Comparison of ENCODE assay signal across 8 mouse cellular contexts in the genomic region with DNA sequence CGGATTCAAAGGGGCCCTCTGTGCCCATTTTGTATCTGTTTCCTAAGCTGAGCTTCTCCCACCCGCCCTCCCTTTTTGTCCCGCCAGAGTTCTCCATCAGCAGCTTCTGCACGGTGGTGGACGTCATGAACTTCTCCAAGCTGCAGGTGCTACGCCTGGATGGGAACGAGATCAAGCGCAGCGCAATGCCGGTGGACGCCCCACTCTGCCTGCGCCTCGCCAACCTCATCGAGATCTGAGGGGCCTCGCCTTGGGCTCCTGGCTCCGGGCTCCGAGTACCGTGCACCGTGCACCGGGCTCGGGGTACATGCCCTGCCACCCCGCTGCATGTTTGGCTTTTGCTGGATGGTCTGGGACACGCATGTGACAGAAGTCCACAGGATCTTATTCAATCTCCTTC. TPM values are rescaled to one million over a fixed set of nuclear protein-coding genes. Genes with fewer than 3 reads are reported as not detected.
DNase-seq lines count a peak whose midpoint lies in the region; ATAC-seq and TF ChIP-seq lines count a peak whose summit lies in the region.

No protein-coding gene starts in this region.

- H3K9ac ChIP-seq in kidney, embryonic 16.5 days (replicated peaks; ENCODE audit: low read length) = peak overlapping the region; percentile 63
- no peak overlapping the region for H3K9ac ChIP-seq in embryonic facial prominence, embryonic 15.5 days
- no peak overlapping the region for H3K9ac ChIP-seq in intestine, embryonic 15.5 days
- no peak overlapping the region for H3K9ac ChIP-seq in midbrain, postnatal 0 days (replicated peaks; ENCODE audit: low read length, poor library complexity, severe bottlenecking)
- H3K9ac ChIP-seq in lung, postnatal 0 days (replicated peaks; ENCODE audit: low read depth) = no peak overlapping the region

- H3K27ac ChIP-seq in kidney, embryonic 16.5 days (ENCODE audit: low read length) = no peak overlapping the region
- H3K27ac ChIP-seq in embryonic facial prominence, embryonic 15.5 days (replicated peaks) = no peak overlapping the region
- H3K27ac ChIP-seq in intestine, embryonic 15.5 days = no peak overlapping the region
- H3K27ac ChIP-seq in midbrain, postnatal 0 days (ENCODE audit: low read depth, low read length) = no peak overlapping the region
- no peak overlapping the region for H3K27ac ChIP-seq in lung, postnatal 0 days (ENCODE audit: low read length)

- peak overlapping the region; percentile 61 for H3K4me2 ChIP-seq in kidney, embryonic 16.5 days (replicated peaks; ENCODE audit: low read depth, low read length)
- peak overlapping the region; percentile 49 for H3K4me2 ChIP-seq in embryonic facial prominence, embryonic 15.5 days (replicated peaks)
- H3K4me2 ChIP-seq in intestine, embryonic 15.5 days (replicated peaks) = peak overlapping the region; percentile 54
- H3K4me2 ChIP-seq in midbrain, postnatal 0 days (ENCODE audit: low read depth, low read length, poor library complexity, severe bottlenecking) = peak overlapping the region; percentile 48
- no peak overlapping the region for H3K4me2 ChIP-seq in lung, postnatal 0 days (replicated peaks; ENCODE audit: low read depth, low read length)

- TF ChIP-seq CTCF in midbrain, postnatal 0 days (IDR thresholded peaks at IDR 0.05) = no peak
- TF ChIP-seq CTCF in lung, postnatal 0 days (IDR thresholded peaks at IDR 0.05) = no peak

- no peaks in the 10 kb centered on the region for H3K36me3 ChIP-seq in kidney, embryonic 16.5 days (ENCODE audit: insufficient read depth, low read length)
- H3K36me3 ChIP-seq in embryonic facial prominence, embryonic 15.5 days = no peaks in the 10 kb centered on the region
- H3K36me3 ChIP-seq in intestine, embryonic 15.5 days = no peaks in the 10 kb centered on the region
- H3K36me3 ChIP-seq in midbrain, postnatal 0 days (ENCODE audit: insufficient read depth, low read length) = no peaks in the 10 kb centered on the region
- H3K36me3 ChIP-seq in lung, postnatal 0 days (ENCODE audit: insufficient read depth, low read length) = no peaks in the 10 kb centered on the region

- ATAC-seq in kidney, embryonic 16.5 days (ENCODE audit: low FRiP score, low TSS enrichment) = peak; percentile 49; the same call in 1 of the 2 replicates
- no peak for ATAC-seq in embryonic facial prominence, embryonic 15.5 days (ENCODE audit: insufficient number of reproducible peaks, low FRiP score, low TSS enrichment, low read depth)
- peak; percentile 36 for ATAC-seq in intestine, embryonic 15.5 days
- 0 out of 2 replicates have a peak, but pooled peaks have one; percentile 31 for ATAC-seq in midbrain, postnatal 0 days (ENCODE audit: low FRiP score)
- ATAC-seq in lung, postnatal 0 days = no peak
- no peak for ATAC-seq in monocyte, adult 5-6 weeks (replicated peaks; ENCODE audit: insufficient number of reproducible peaks, low FRiP score, low TSS enrichment, poor library complexity, severe bottlenecking)

- TF ChIP-seq EP300 in lung, postnatal 0 days (IDR thresholded peaks at IDR 0.05) = no peak

- H3K4me3 ChIP-seq in kidney, embryonic 16.5 days (ENCODE audit: low read length) = peak overlapping the region; percentile 28
- H3K4me3 ChIP-seq in embryonic facial prominence, embryonic 15.5 days (replicated peaks) = no peak overlapping the region
- H3K4me3 ChIP-seq in intestine, embryonic 15.5 days (replicated peaks) = no peak overlapping the region
- H3K4me3 ChIP-seq in midbrain, postnatal 0 days (ENCODE audit: low read depth, low read length) = peak overlapping the region; percentile 14; the same call in 1 of the 2 replicates
- H3K4me3 ChIP-seq in lung, postnatal 0 days (ENCODE audit: low read depth, low read length) = no peak overlapping the region

- peaks cover 8% of the 10 kb centered on the region for H3K4me1 ChIP-seq in kidney, embryonic 16.5 days (ENCODE audit: insufficient read depth, low read length)
- peaks cover 24% of the 10 kb centered on the region for H3K4me1 ChIP-seq in embryonic facial prominence, embryonic 15.5 days
- H3K4me1 ChIP-seq in intestine, embryonic 15.5 days (replicated peaks) = no peaks in the 10 kb centered on the region
- H3K4me1 ChIP-seq in midbrain, postnatal 0 days (ENCODE audit: insufficient read depth, low read length) = no peaks in the 10 kb centered on the region
- H3K4me1 ChIP-seq in lung, postnatal 0 days (ENCODE audit: insufficient read depth, low read depth, low read length) = no peaks in the 10 kb centered on the region

- no peak for DNase-seq in kidney, adult 9 months
- no peak for DNase-seq in midbrain, postnatal 0 days (ENCODE audit: low spot score)
- no peak for DNase-seq in lung, postnatal 0 days (ENCODE audit: low spot score)
- DNase-seq in thymus, adult 18-20 months = no peak

- H3K9me3 ChIP-seq in kidney, embryonic 16.5 days (ENCODE audit: low read length) = no peaks in the 10 kb centered on the region
- H3K9me3 ChIP-seq in embryonic facial prominence, embryonic 15.5 days (replicated peaks) = no peaks in the 10 kb centered on the region
- H3K9me3 ChIP-seq in intestine, embryonic 15.5 days = no peaks in the 10 kb centered on the region
- no peaks in the 10 kb centered on the region for H3K9me3 ChIP-seq in midbrain, postnatal 0 days (ENCODE audit: low read length)
- H3K9me3 ChIP-seq in lung, postnatal 0 days (ENCODE audit: low read length) = no peaks in the 10 kb centered on the region

- 20% methylated on average over 23 of the region's 23 CpGs for WGBS in kidney, embryonic 16.5 days
- 26% methylated on average over 23 of the region's 23 CpGs for WGBS in embryonic facial prominence, embryonic 15.5 days
- WGBS in intestine, embryonic 15.5 days = 29% methylated on average over 23 of the region's 23 CpGs
- WGBS in midbrain, postnatal 0 days = 31% methylated on average over 19 of the region's 23 CpGs
- whole genome bisulfite sequencing in lung, postnatal 0 days = 39% methylated on average over 22 of the region's 23 CpGs

- peaks cover 6% of the 10 kb centered on the region; the same call in 1 of the 2 replicates for H3K27me3 ChIP-seq in kidney, embryonic 16.5 days (ENCODE audit: insufficient read depth, low read length)
- no peaks in the 10 kb centered on the region for H3K27me3 ChIP-seq in embryonic facial prominence, embryonic 15.5 days
- no peaks in the 10 kb centered on the region for H3K27me3 ChIP-seq in intestine, embryonic 15.5 days (replicated peaks)
- no peaks in the 10 kb centered on the region for H3K27me3 ChIP-seq in midbrain, postnatal 0 days (ENCODE audit: insufficient read depth, low read length)
- H3K27me3 ChIP-seq in lung, postnatal 0 days (replicated peaks; ENCODE audit: insufficient read depth, low read length) = no peaks in the 10 kb centered on the region

RNA-seq across cellular contexts. Expression of gene Fmod, which starts 9.3 kb away (rescaled TPM):
- polyA plus RNA-seq in kidney, embryonic 16.5 days (2015; fragmentation: Nextera tagmentation; extraction: Ambion mirVana) = 12.5 and 17.1 TPM in 2 replicates
- 22.2 and 30.8 TPM in 2 replicates for polyA plus RNA-seq in embryonic facial prominence, embryonic 15.5 days (2015; fragmentation: Nextera tagmentation; extraction: Ambion mirVana)
- polyA plus RNA-seq in intestine, embryonic 15.5 days (2015; fragmentation: Nextera tagmentation; extraction: Ambion mirVana) = 8.5 and 9.2 TPM in 2 replicates
- total RNA-seq in midbrain, postnatal 0 days (2014; rRNA removed) = 17.0 and 17.1 TPM in 2 replicates
- 24.8 and 26.3 TPM in 2 replicates for polyA plus RNA-seq in midbrain, postnatal 0 days (2015; fragmentation: Nextera tagmentation; extraction: Ambion mirVana)
- polyA plus RNA-seq in lung, postnatal 0 days (2015; fragmentation: Nextera tagmentation; extraction: Ambion mirVana) = 9.7 and 10.0 TPM in 2 replicates
- not detected in 3 replicates for total RNA-seq in monocyte, adult 5-6 weeks (2017)

RNA-seq across cellular contexts. Expression of gene Btg2, which starts 32.5 kb away (rescaled TPM):
- polyA plus RNA-seq in kidney, embryonic 16.5 days (2015; fragmentation: Nextera tagmentation; extraction: Ambion mirVana) = 36.2 and 38.2 TPM in 2 replicates
- 39.9 and 41.3 TPM in 2 replicates for polyA plus RNA-seq in embryonic facial prominence, embryonic 15.5 days (2015; fragmentation: Nextera tagmentation; extraction: Ambion mirVana)
- polyA plus RNA-seq in intestine, embryonic 15.5 days (2015; fragmentation: Nextera tagmentation; extraction: Ambion mirVana) = 41.0 and 41.3 TPM in 2 replicates
- total RNA-seq in midbrain, postnatal 0 days (2014; rRNA removed) = 12.0 and 19.8 TPM in 2 replicates
- polyA plus RNA-seq in midbrain, postnatal 0 days (2015; fragmentation: Nextera tagmentation; extraction: Ambion mirVana) = 8.9 and 9.9 TPM in 2 replicates
- polyA plus RNA-seq in lung, postnatal 0 days (2015; fragmentation: Nextera tagmentation; extraction: Ambion mirVana) = 177 and 184 TPM in 2 replicates
- 390 to 783 TPM (median 430 TPM) in 3 replicates for total RNA-seq in monocyte, adult 5-6 weeks (2017)

Comparison
In these comparisons a context has a peak if more than half of its experiments do, and no peak if none do; other contexts are left out.
1. ATAC-seq: peak in kidney, embryonic 16.5 days (single experiment), intestine, embryonic 15.5 days (single experiment) and midbrain, postnatal 0 days (single experiment); none in embryonic facial prominence, embryonic 15.5 days (single experiment), lung, postnatal 0 days (single experiment) and monocyte, adult 5-6 weeks (single experiment).
2. H3K4me3 ChIP-seq: peak in kidney, embryonic 16.5 days (single experiment) and midbrain, postnatal 0 days (single experiment); none in embryonic facial prominence, embryonic 15.5 days (single experiment), intestine, embryonic 15.5 days (single experiment) and lung, postnatal 0 days (single experiment).